Mouse (Mus musculus) stomach, postnatal 0 days (tissue): ENCODE data around the gene Arhgef33. TPM values are rescaled to one million over a fixed set of nuclear protein-coding genes. Genes with fewer than 3 reads are reported as not detected.
A peak's percentile ranks its signal among the peaks of the same experiment; 100 is the strongest.

Experiments used
- ATAC-seq: fragments of 200-750 bp; cut with Nextera tagmentation; 2 replicates; pipeline ENCODE4 v1.8.0; 2017; ENCODE audit not compliant: low FRiP score, low TSS enrichment
- DNase-seq: peaks from one replicate; pipeline ENCODE4 v3.0.0-alpha.2; 2016; ENCODE audit warnings: low spot score
- H3K27ac ChIP-seq: fragments of 300-500 bp; sonication (generic); replicated peaks from 2 replicates; pipeline ENCODE4 v1.5.1; 2014; ENCODE audit warnings: mild to moderate bottlenecking, control low read depth
- H3K27me3 ChIP-seq: fragments of 300-500 bp; sonication (generic); 2 replicates; pipeline ENCODE4 v1.6.1; 2014; ENCODE audit warnings: low read length; ENCODE audit not compliant: control insufficient read depth, insufficient read depth
- H3K36me3 ChIP-seq: fragments of 300-500 bp; sonication (generic); 2 replicates; pipeline ENCODE4 v1.6.1; 2014; ENCODE audit warnings: low read length, mixed read lengths; ENCODE audit not compliant: control insufficient read depth, insufficient read depth
- H3K4me1 ChIP-seq: fragments of 300-500 bp; sonication (generic); replicated peaks from 2 replicates; pipeline ENCODE4 v1.6.1; 2014; ENCODE audit warnings: antibody characterized with exemption; ENCODE audit not compliant: control insufficient read depth, insufficient read depth
- H3K4me2 ChIP-seq: fragments of 300-500 bp; sonication (generic); replicated peaks from 2 replicates; pipeline ENCODE4 v1.6.1; 2014; ENCODE audit warnings: low read depth, mild to moderate bottlenecking, control low read depth, moderate library complexity
- H3K4me3 ChIP-seq: fragments of 300-500 bp; sonication (generic); 2 replicates; pipeline ENCODE4 v1.5.1; 2014; ENCODE audit warnings: low read depth, low read length, control low read depth
- H3K9ac ChIP-seq: fragments of 300-500 bp; sonication (generic); 2 replicates; pipeline ENCODE4 v1.6.1; 2014; ENCODE audit warnings: mild to moderate bottlenecking, low read length, control low read depth, mixed read lengths
- H3K9me3 ChIP-seq: fragments of 300-500 bp; sonication (generic); 2 replicates; pipeline ENCODE4 v1.6.1; 2016; ENCODE audit warnings: low read length; ENCODE audit not compliant: control insufficient read depth
- CTCF ChIP-seq: IDR thresholded peaks from 2 replicates; pipeline ENCODE4 v1.5.1; 2016; ENCODE audit warnings: antibody characterized with exemption, low read depth, mild to moderate bottlenecking, moderate library complexity
- EP300 ChIP-seq: optimal IDR thresholded peaks from 2 replicates; pipeline ENCODE3; 2016; ENCODE audit warnings: antibody characterized with exemption
- WGBS: fragments of 180-500 bp; shearing (Covaris S2); extraction: QIAGEN DNeasy Blood & Tissue Kit; methylation state at CpG from one replicate; pipeline ENCODE4 v1.1.7; 2014; 5-methylcytosine and 5-hydroxymethylcytosine counted together
- polyA plus RNA-seq: library from polyadenylated mRNA; unstranded; fragments of >200 nt; fragmentation: Nextera tagmentation; extraction: Ambion mirVana; gene quantifications from 2 replicates; pipeline ENCODE4 v1.2.1, GENCODE M21; 2015

The Arhgef33 gene
- polyA plus RNA-seq, 1 experiment from 2014 or later = 1.4 TPM

DNA sequence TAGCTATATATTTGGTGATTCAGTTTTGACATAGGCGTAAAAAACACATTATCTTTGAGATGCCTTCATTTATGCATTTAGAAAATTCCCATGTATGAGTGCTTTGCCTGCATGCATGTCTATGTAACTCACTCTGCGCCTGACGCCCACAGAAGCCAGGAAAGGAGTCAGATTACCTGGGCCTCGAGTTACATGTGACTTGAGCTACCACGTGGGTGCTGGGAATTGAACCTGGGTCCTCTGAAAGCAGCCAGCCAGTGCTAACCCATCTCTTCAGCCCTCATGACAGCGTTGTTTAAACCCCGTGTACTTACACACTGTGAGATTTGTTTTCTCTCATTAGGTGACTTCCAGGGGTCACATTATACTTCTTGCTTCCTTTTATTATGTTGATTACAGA lies 17.3 kb downstream of the Arhgef33 start:
- H3K27me3 ChIP-seq = no peaks in the 10 kb centered on the region
- WGBS = 78% methylated on average over 7 of the region's 7 CpGs
- H3K9ac ChIP-seq = no peak overlapping the region

DNA sequence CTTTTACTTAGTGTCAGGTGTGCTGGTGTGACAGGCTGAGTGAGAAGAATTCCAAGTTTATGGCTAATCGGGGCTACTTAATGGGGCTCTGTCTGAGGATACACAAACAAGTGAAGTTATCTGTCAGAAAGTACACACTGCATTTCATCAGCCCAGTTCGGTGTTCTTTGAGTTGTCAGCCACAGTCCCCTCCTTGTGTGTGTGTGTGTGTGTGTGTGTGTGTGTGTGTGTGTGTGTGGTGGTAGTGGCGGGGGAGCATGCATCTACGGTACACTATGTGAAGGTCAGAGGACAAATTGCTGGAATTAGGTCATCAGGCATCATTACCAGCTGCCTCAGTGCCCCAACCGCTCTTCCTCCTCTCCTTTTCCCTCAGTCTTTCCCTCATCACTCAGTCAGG lies 18.2 kb downstream of the Arhgef33 start:
- no peak for ATAC-seq
- H3K9me3 ChIP-seq = no peaks in the 10 kb centered on the region

More for the DNA sequence above, 17.3 kb downstream of the Arhgef33 start:
- no peaks in the 10 kb centered on the region for H3K9me3 ChIP-seq
- H3K4me2 ChIP-seq = no peak overlapping the region
- no peak overlapping the region for H3K27ac ChIP-seq
- H3K4me3 ChIP-seq = no peak overlapping the region
- TF ChIP-seq CTCF = no peak
- no peak for TF ChIP-seq EP300
- no peak for ATAC-seq
- no peaks in the 10 kb centered on the region for H3K36me3 ChIP-seq
- no peaks in the 10 kb centered on the region for H3K4me1 ChIP-seq
- no peak for DNase-seq

DNA sequence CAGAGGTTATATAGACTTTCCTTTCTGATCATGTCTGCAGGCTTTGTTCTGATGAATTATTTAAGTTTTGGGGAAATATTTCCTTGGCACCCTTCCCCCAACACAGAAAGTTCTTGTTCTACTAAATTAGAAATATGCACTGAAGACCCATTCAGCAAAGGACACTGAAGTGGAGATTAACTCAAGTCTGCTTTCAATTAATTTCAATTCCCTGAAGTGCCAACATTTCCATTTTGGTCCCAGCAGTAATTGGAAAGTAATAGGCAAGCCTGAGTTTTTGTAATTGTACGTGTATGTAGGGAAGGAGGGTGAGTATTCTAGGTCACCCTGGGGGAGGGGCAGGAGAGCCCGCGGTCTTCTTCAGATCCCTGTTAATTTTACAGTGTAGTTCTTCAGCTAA lies 19.2 kb downstream of the Arhgef33 start:
- WGBS = 86% methylated on average over 3 of the region's 3 CpGs
- TF ChIP-seq EP300 (no peak), CTCF (no peak)

More for the DNA sequence above, 18.2 kb downstream of the Arhgef33 start:
- Histone ChIP-seq H3K4me3 (no peak overlapping the region), H3K36me3 (no peaks in the 10 kb centered on the region), H3K4me2 (no peak overlapping the region), H3K4me1 (no peaks in the 10 kb centered on the region), H3K27ac (no peak overlapping the region), H3K9ac (no peak overlapping the region), H3K27me3 (no peaks in the 10 kb centered on the region)
- 60% methylated on average over 5 of the region's 5 CpGs for WGBS
- DNase-seq = no peak
- TF ChIP-seq CTCF (no peak), EP300 (no peak)

DNA sequence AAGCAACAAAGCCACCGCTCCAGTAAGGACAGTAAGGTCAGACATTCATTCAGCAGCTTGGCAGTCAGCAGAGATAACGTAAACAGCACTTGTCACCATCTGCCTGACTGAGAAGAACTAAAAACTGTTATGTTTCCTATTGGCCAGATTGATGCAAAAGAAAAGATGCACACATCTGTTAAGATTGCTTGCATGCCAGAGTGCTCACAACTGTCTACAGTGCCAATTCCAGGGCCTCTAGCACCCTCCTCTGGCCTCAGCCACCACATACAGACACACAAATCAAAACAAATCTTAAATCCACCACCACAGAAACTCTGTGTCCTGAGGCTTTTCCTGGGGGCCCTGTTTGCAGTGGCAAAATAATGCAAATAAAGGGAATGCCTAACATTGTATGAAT lies 25.2 kb downstream of the Arhgef33 start:
- Histone ChIP-seq H3K9me3 (no peaks in the 10 kb centered on the region), H3K27ac (no peak overlapping the region), H3K9ac (no peak overlapping the region), H3K4me3 (no peak overlapping the region), H3K4me1 (no peaks in the 10 kb centered on the region), H3K4me2 (no peak overlapping the region), H3K27me3 (no peaks in the 10 kb centered on the region), H3K36me3 (no peaks in the 10 kb centered on the region)
- TF ChIP-seq EP300 (no peak), CTCF (peak; percentile 65)
- WGBS = 47% methylated on average over 2 of the region's 2 CpGs
- no peak for ATAC-seq
- DNase-seq = no peak

More for the DNA sequence above, 19.2 kb downstream of the Arhgef33 start:
- no peak for DNase-seq
- no peak overlapping the region for H3K9ac ChIP-seq
- no peak overlapping the region for H3K4me3 ChIP-seq
- no peaks in the 10 kb centered on the region for H3K27me3 ChIP-seq
- ATAC-seq = no peak
- no peak overlapping the region for H3K4me2 ChIP-seq
- no peaks in the 10 kb centered on the region for H3K4me1 ChIP-seq
- H3K27ac ChIP-seq = no peak overlapping the region
- H3K36me3 ChIP-seq = no peaks in the 10 kb centered on the region
- no peaks in the 10 kb centered on the region for H3K9me3 ChIP-seq

DNA sequence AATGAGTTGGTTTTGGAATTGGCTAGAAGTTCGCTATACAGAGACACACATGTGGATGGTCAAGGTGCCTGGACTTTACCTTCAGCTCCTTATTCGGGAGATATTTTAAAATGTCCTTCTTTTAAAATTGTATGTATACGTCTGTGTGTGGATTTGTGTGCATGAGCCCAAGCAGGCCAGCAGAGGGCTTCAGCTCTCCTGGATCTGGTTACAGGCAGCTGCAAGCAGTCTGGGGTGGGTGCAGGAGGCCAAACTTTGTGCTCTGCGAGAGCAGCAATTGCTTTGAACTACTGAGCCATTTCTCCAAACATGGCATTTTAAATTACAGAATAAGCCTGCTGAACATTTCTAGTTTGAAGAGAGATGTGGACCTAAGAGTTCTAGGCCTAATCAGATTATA lies 38.1 kb downstream of the Arhgef33 start:
- Histone ChIP-seq H3K27ac (no peak overlapping the region), H3K9me3 (no peaks in the 10 kb centered on the region), H3K4me2 (no peak overlapping the region), H3K36me3 (no peaks in the 10 kb centered on the region), H3K4me1 (no peaks in the 10 kb centered on the region), H3K4me3 (no peak overlapping the region), H3K27me3 (no peaks in the 10 kb centered on the region), H3K9ac (no peak overlapping the region)
- TF ChIP-seq CTCF (peak; percentile 63), EP300 (no peak)
- ATAC-seq (no peak), DNase-seq (no peak)
- 73% methylated on average over 4 of the region's 4 CpGs for WGBS

DNA sequence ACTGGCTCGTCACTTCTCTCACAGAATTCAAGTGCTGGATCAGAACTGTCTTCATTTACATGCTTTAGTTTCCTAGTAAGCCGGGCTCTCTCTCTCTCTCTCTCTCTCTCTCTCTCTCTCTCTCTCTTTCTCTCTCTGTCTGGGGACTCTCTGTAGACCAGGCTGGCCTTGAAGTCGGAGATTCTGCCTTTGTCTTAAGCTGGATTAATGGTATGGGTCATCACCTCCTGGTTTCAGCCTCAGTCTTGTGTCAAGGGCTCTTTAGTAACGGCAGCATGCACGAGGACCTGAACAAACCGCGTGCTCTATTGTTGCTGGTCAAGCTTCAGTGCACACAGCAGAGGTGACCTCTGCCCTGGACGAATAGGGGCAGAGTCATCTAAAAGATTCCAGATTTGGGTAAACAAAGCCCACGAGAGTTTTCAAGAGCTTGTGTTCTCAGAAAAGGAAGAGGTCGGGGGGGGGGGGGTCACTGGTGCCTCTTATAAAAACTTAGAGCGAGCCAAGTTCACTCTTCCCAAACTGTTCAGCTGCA lies 39.5 kb downstream of the Arhgef33 start:
- Histone ChIP-seq H3K27me3 (no peaks in the 10 kb centered on the region), H3K9me3 (no peaks in the 10 kb centered on the region), H3K4me2 (no peak overlapping the region), H3K36me3 (no peaks in the 10 kb centered on the region), H3K9ac (no peak overlapping the region), H3K27ac (no peak overlapping the region), H3K4me1 (no peaks in the 10 kb centered on the region), H3K4me3 (no peak overlapping the region)
- TF ChIP-seq EP300 (no peak), CTCF (no peak)
- ATAC-seq (no peak), DNase-seq (no peak)
- 57% methylated on average over 11 of the region's 11 CpGs for WGBS
